Mouse (Mus musculus): ENCODE data around the gene Fkbp5. TPM values are rescaled to one million over a fixed set of nuclear protein-coding genes. Genes with fewer than 3 reads are reported as not detected.
A peak's percentile ranks its signal among the peaks of the same experiment; 100 is the strongest.

Gene Fkbp5
- polyA plus RNA-seq, 1 experiment, result 17.9 TPM

GRCm38 (mm10) chr17:28475593-28476325 is 41.6 kb downstream of the Fkbp5 start:
- WGBS, result 90% methylated on average over 3 of the region's 3 CpGs
- no peak for DNase-seq (ENCODE audit: low read depth, low spot score)

DNA sequence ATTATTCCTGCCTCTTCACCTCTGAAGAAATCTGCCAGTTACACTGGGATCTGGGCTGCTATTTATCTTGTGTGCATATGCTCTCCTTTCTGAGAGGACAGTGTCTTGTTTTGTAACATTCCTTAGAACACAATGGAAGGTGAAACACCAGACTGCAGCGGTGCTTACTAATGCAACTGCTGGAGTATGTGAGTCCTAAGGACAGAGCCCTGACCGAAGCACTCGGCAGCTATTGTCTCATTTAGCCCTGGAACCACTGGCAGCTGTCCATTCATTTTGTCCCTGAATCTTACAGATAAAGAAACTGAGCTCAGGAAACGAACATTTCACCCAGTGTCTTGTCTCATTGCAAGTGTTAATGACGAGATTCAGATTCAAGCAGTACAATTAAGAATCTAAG is 44.6 kb downstream of the Fkbp5 start:
- no peak for DNase-seq (ENCODE audit: low read depth, low spot score)
- WGBS, result 81% methylated on average over 5 of the region's 5 CpGs

DNA sequence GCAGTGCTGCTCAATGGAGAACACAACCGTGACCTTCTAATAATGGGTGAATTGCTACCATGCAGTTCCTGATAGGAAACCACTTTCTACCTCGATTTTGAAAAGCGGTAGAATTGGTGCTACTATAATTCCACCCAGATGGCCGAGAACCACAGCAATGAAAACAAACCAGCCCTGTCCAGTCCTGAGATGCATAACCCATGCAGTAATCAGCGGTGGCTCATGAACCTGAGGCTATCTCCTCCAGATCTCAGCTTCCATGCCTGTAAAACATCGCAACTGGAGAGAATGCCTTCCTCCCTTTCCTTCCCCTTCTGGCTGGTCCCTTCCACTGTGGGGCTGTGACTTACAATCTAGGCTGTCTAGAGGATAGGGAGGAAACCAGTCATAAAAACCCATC is 46.5 kb downstream of the Fkbp5 start:
- no peak for DNase-seq (ENCODE audit: low read depth, low spot score)
- 76% methylated on average over 6 of the region's 6 CpGs for WGBS

DNA sequence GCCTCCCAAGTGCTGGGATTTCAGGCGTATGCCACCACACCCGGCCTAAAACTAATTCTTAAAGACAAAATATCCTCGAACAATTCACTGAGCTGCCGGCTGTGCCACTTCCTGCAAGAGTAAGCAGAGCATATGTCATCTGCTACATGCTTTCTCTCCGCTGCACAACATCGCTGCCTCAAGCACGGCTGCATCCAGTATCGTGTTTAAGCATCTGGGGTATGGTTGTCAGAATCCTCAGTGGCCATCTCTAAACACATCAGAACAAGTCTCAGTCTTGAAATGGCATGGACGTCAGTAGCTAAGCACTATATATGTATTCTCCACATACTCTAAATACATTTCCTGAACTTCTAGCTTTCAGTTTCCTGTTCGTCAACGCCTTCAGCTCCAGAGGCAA is 49.6 kb downstream of the Fkbp5 start:
- DNase-seq (ENCODE audit: low read depth, low spot score), result no peak
- WGBS, result 19% methylated on average over 11 of the region's 11 CpGs

GRCm38 (mm10) chr17:28465968-28466367 is 51.4 kb downstream of the Fkbp5 start:
- DNase-seq (ENCODE audit: low read depth, low spot score), result no peak
- 92% methylated on average over 4 of the region's 4 CpGs for WGBS

DNA sequence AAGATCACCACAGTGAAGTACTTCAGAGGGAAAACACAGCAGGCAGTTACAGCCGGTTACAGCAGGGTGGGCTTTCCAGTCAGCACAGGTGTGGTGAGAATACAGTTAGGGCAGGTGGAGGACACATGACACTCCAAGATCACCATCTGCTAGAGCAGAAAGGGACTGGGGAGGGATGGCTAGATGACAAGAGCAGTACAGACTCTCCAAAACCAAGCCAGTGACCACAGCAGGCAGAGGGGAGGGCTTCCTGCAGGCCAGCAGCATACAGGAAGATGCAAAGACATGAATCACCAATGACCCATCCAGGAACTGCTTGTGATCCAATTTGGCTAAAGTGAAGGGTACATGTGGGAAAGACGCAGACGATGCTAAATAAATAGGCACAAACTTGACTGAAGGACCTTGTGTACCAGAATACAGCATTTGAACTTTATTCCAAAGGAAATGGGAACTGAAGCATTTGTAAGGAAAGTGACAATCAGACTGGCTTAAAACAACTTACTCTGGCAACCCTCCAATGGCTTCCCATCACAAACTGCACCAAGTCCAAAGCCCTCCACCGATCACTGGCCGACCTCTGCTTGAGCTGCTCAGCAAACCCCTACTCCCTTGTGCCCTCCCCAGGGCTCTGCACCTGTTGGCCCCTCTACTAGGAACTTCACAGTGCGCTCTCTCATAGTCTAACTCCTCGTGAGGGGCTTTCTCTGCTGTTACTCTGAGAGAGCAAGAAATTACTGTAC is 53.5 kb downstream of the Fkbp5 start:
- 72% methylated on average over 7 of the region's 7 CpGs for WGBS
- DNase-seq (ENCODE audit: low read depth, low spot score), result no peak

GRCm38 (mm10) chr17:28460388-28460787 is 56.9 kb downstream of the Fkbp5 start:
- WGBS, result 93% methylated on average over 1 of the region's 1 CpGs
- no peak for DNase-seq (ENCODE audit: low read depth, low spot score)

GRCm38 (mm10) chr17:28455098-28455497 is 62.2 kb downstream of the Fkbp5 start:
- no peak for DNase-seq (ENCODE audit: low read depth, low spot score)
- 36% methylated on average over 4 of the region's 4 CpGs for WGBS

- WGBS, result 70% methylated on average over 6 of the region's 6 CpGs
- DNase-seq (ENCODE audit: low read depth, low spot score), result no peak
These were observed 64.4 kb downstream of the Fkbp5 start for GRCm38 (mm10) chr17:28452889-28453288.

DNA sequence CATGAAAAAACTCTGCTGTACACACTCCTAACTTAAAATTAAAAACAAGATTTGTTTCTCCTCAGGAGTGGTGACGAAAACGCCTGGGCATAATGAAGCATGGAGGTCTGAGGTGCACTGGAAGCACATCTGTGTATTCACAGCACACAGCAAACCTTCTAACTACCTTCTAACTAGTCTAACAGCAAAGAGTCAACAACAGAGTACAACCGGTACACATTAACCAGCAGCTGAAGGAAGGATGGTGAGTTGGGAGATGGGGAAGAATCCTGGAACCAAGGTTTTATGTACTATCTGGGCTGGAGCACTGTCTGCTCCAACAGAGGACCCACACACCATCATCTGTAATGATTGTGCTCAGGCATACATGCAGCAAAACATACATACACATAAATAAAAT is 65.4 kb downstream of the Fkbp5 start:
- WGBS, result 76% methylated on average over 3 of the region's 3 CpGs
- DNase-seq (ENCODE audit: low read depth, low spot score), result no peak

DNA sequence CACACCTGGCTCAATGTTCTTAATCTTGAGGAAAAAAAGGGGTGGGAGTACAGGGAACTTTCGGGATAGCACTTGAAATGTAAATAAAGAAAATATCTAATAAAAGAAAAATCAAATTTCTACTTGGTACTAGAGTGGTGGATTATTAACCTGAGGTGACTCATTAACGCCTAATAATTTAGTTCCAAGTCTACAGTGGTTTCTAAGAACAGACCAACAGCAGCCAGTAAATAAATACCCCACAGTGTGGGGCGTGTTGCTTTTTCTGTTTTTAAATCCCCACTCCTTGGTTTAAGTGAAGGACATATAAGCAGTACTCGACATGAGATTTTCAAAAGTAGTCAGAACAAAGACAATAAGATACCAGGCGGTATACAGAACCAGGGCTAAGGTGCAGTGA is 65.8 kb downstream of the Fkbp5 start:
- no peak for DNase-seq (ENCODE audit: low read depth, low spot score)
- WGBS, result 83% methylated on average over 5 of the region's 5 CpGs

DNA sequence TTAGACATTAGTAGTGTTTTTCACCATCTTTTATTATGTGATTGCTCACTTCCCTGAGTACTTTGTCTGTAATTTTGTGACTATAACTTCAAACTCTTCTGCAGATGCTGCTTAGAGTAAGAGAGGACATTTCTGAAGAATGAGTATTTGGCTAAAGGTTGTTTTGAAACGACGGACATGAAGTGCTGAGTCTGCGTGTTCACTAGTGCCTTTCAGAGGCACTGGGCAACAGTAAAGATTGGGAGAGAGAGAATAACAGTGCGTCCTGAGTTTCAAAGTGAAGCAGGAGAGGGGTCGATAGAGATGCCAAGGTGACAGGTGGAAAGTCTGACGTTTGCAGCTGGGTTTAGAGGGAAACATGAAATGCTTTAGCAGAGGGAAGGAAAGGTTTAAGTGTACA is 69.1 kb downstream of the Fkbp5 start:
- DNase-seq (ENCODE audit: low read depth, low spot score), result no peak
- 75% methylated on average over 6 of the region's 6 CpGs for WGBS

DNA sequence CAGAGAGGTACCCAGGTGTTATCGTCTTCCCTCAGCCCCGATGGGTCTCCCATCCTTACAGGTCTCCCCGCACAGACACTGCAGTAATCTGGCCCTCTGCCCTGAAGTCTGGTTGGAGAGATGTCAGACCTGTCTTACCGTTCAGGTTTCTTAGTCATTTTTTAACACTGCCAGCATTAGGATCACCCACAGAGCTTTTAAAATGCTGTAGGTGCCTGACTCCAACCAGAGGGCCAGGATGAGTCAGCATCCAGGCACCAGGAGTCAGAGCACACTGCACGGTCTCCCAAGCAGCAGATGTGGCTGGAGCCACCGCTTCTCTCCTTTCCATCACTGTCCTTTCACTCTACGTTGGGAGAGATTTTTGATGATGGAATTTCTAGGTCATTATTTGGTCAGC is 69.5 kb downstream of the Fkbp5 start:
- 72% methylated on average over 7 of the region's 7 CpGs for WGBS
- no peak for DNase-seq (ENCODE audit: low read depth, low spot score)

DNA sequence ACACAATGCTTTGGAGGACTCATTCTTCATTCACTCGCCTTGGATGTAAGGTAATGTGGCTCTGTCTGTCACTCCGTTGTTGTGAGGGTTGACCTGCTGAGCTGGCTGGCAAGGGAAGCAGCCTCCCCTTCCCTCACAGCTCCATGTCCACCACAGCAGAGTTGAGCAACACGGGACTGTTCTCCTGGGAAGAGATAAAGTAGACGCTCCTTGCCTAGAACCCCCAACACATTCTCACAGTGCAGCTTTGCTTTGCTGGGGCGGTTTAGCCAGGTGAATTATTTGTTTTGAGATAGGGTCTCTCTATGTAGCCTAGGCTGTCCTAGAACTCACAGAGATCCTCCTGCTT is 70.5 kb downstream of the Fkbp5 start:
- WGBS, result 74% methylated on average over 5 of the region's 5 CpGs

GRCm38 (mm10) chr17:28445886-28446819 is 71.2 kb downstream of the Fkbp5 start:
- WGBS, result 72% methylated on average over 12 of the region's 12 CpGs
- no peak for DNase-seq (ENCODE audit: low read depth, low spot score)

More for the DNA sequence above, 70.5 kb downstream of the Fkbp5 start:
- no peak for DNase-seq (ENCODE audit: low read depth, low spot score)

GRCm38 (mm10) chr17:28442661-28443060 is 74.7 kb downstream of the Fkbp5 start:
- no peak for DNase-seq (ENCODE audit: low read depth, low spot score)
- 45% methylated on average over 6 of the region's 6 CpGs for WGBS

- no peak for DNase-seq (ENCODE audit: low read depth, low spot score)
- WGBS, result 73% methylated on average over 6 of the region's 6 CpGs
These were observed 78.8 kb downstream of the Fkbp5 start for GRCm38 (mm10) chr17:28438342-28439115.

GRCm38 (mm10) chr17:28437938-28438337 is 79.4 kb downstream of the Fkbp5 start:
- no peak for DNase-seq (ENCODE audit: low read depth, low spot score)
- 58% methylated on average over 2 of the region's 2 CpGs for WGBS

- WGBS, result 23% methylated on average over 5 of the region's 5 CpGs
- peak; percentile 55 for DNase-seq (ENCODE audit: low read depth, low spot score)
These were observed 82.3 kb downstream of the Fkbp5 start for GRCm38 (mm10) chr17:28434921-28435485.
